Mouse (Mus musculus): Measurements from ENCODE around the gene Slc28a1. TPM values are rescaled to one million over a fixed set of nuclear protein-coding genes. Genes with fewer than 3 reads are reported as not detected.
A peak's percentile ranks its signal among the peaks of the same experiment; 100 is the strongest.
"Not testable (repeated sequence)": the region's sequence is repeated elsewhere in the genome, so short reads cannot be mapped to it uniquely, and the experiment has no call there.

Gene Slc28a1
- polyA plus RNA-seq, 1 experiment from 2014 or later, result 0.59 TPM

DNA sequence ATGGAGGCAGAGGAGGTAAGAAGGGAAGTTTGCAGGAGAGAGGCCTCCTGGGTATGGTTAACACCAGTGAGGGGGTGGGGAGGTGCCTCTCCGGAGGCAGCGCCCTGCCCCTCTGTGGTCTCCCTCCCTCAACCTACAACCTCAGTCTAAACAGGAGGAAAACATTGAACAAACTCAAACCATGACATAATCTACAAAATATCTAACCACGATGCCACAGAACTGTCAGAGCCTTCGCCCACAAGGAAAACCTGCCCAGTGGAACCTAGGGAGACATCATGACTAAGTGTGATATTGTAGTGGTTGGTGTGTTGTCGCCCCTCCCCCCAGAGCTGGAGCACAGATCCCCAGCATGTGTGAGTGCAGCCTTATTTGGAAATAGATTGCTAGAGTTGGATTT lies 64.9 kb downstream of the Slc28a1 start:
- no peak overlapping the region for H3K9ac ChIP-seq (ENCODE audit: low read depth, low read length)
- no peaks in the 10 kb centered on the region for H3K9me3 ChIP-seq (ENCODE audit: control insufficient read depth)
- H3K4me3 ChIP-seq (ENCODE audit: low read depth, low read length), result no peak overlapping the region
- H3K4me2 ChIP-seq (replicated peaks; ENCODE audit: low read depth), result no peak overlapping the region
- H3K27ac ChIP-seq (ENCODE audit: low read depth, low read length), result no peak overlapping the region
- H3K36me3 ChIP-seq (ENCODE audit: control insufficient read depth, insufficient read depth), result no peaks in the 10 kb centered on the region
- 69% methylated on average over 5 of the region's 5 CpGs for WGBS
- ATAC-seq, result no peak
- no peak for TF ChIP-seq CTCF (IDR thresholded peaks at IDR 0.05; ENCODE audit: low read depth)
- no peaks in the 10 kb centered on the region for H3K27me3 ChIP-seq (replicated peaks; ENCODE audit: control insufficient read depth, insufficient read depth, low read length)
- H3K4me1 ChIP-seq (replicated peaks; ENCODE audit: control insufficient read depth, insufficient read depth, low read length), result no peaks in the 10 kb centered on the region

DNA sequence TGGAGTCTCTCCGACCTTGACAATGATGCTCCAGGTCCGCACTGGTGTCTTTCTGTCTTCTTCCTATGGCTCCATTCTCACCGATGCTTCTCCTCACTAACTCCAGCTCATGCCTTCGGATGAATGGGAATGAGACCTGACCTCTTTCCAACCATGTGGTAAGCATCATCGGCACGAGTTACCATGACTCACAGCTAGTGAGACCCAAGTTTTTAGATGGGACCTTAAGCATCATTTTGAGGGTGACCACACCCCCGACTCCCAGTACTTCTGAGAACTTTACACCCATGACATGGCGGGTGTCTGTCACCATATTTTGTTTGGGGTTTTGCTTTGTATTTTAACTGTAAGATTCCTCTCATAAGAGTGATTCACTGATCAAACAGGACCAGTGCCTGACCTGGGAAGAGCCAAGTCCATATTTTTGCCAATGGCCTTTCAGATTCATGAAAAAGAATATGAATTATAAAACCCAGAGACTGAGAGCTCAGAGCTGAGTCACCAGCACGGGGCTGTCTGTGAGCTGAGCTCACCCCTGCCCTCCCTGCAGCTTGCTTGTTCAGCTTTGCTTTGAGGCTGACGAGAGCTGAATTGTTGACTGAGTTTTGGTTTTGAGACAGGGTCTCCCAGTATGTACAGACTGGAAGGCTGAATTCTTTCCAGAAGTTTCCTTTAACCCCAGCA lies 68.0 kb downstream of the Slc28a1 start:
- no peaks in the 10 kb centered on the region for H3K9me3 ChIP-seq (ENCODE audit: control insufficient read depth)
- H3K27ac ChIP-seq (ENCODE audit: low read depth, low read length), result no peak overlapping the region
- WGBS, result 84% methylated on average over 10 of the region's 10 CpGs
- H3K27me3 ChIP-seq (replicated peaks; ENCODE audit: control insufficient read depth, insufficient read depth, low read length), result no peaks in the 10 kb centered on the region
- no peak overlapping the region for H3K4me2 ChIP-seq (replicated peaks; ENCODE audit: low read depth)
- TF ChIP-seq CTCF (IDR thresholded peaks at IDR 0.05; ENCODE audit: low read depth), result no peak
- ATAC-seq, result no peak
- no peak overlapping the region for H3K4me3 ChIP-seq (ENCODE audit: low read depth, low read length)
- no peaks in the 10 kb centered on the region for H3K36me3 ChIP-seq (ENCODE audit: control insufficient read depth, insufficient read depth)
- H3K9ac ChIP-seq (ENCODE audit: low read depth, low read length), result no peak overlapping the region
- no peaks in the 10 kb centered on the region for H3K4me1 ChIP-seq (replicated peaks; ENCODE audit: control insufficient read depth, insufficient read depth, low read length)

- Histone ChIP-seq H3K4me1 (replicated peaks; ENCODE audit: control insufficient read depth, insufficient read depth, low read length) (no peaks in the 10 kb centered on the region), H3K36me3 (ENCODE audit: control insufficient read depth, insufficient read depth) (no peaks in the 10 kb centered on the region), H3K9ac (ENCODE audit: low read depth, low read length) (no peak overlapping the region), H3K27ac (ENCODE audit: low read depth, low read length) (no peak overlapping the region), H3K4me3 (ENCODE audit: low read depth, low read length) (no peak overlapping the region), H3K27me3 (replicated peaks; ENCODE audit: control insufficient read depth, insufficient read depth, low read length) (no peaks in the 10 kb centered on the region), H3K9me3 (ENCODE audit: control insufficient read depth) (no peaks in the 10 kb centered on the region), H3K4me2 (replicated peaks; ENCODE audit: low read depth) (no peak overlapping the region)
- ATAC-seq, result no peak
- TF ChIP-seq CTCF (IDR thresholded peaks at IDR 0.05; ENCODE audit: low read depth), result no peak
Observed at GRCm38 (mm10) chr7:81183181-81183580, 68.6 kb downstream of the Slc28a1 start.

GRCm38 (mm10) chr7:81184136-81184535 lies 69.5 kb downstream of the Slc28a1 start:
- Histone ChIP-seq H3K4me1 (replicated peaks; ENCODE audit: control insufficient read depth, insufficient read depth, low read length) (no peaks in the 10 kb centered on the region), H3K27me3 (replicated peaks; ENCODE audit: control insufficient read depth, insufficient read depth, low read length) (no peaks in the 10 kb centered on the region), H3K36me3 (ENCODE audit: control insufficient read depth, insufficient read depth) (no peaks in the 10 kb centered on the region), H3K27ac (ENCODE audit: low read depth, low read length) (no peak overlapping the region), H3K9ac (ENCODE audit: low read depth, low read length) (no peak overlapping the region), H3K4me2 (replicated peaks; ENCODE audit: low read depth) (no peak overlapping the region), H3K9me3 (ENCODE audit: control insufficient read depth) (no peaks in the 10 kb centered on the region), H3K4me3 (ENCODE audit: low read depth, low read length) (no peak overlapping the region)
- 91% methylated on average over 2 of the region's 2 CpGs for WGBS
- ATAC-seq, result no peak
- TF ChIP-seq CTCF (IDR thresholded peaks at IDR 0.05; ENCODE audit: low read depth), result no peak

GRCm38 (mm10) chr7:81184651-81185050 lies 70.1 kb downstream of the Slc28a1 start:
- H3K4me3 ChIP-seq (ENCODE audit: low read depth, low read length), result no peak overlapping the region
- no peak for ATAC-seq
- 85% methylated on average over 1 of the region's 1 CpGs for WGBS
- no peak overlapping the region for H3K9ac ChIP-seq (ENCODE audit: low read depth, low read length)
- H3K9me3 ChIP-seq (ENCODE audit: control insufficient read depth), result no peaks in the 10 kb centered on the region
- H3K4me1 ChIP-seq (replicated peaks; ENCODE audit: control insufficient read depth, insufficient read depth, low read length), result no peaks in the 10 kb centered on the region
- no peak overlapping the region for H3K4me2 ChIP-seq (replicated peaks; ENCODE audit: low read depth)
- 0 out of 2 replicates have a peak, but pooled peaks have one; percentile 5 for TF ChIP-seq CTCF (IDR thresholded peaks at IDR 0.05; ENCODE audit: low read depth)
- H3K27ac ChIP-seq (ENCODE audit: low read depth, low read length), result no peak overlapping the region
- H3K36me3 ChIP-seq (ENCODE audit: control insufficient read depth, insufficient read depth), result no peaks in the 10 kb centered on the region
- H3K27me3 ChIP-seq (replicated peaks; ENCODE audit: control insufficient read depth, insufficient read depth, low read length), result no peaks in the 10 kb centered on the region

GRCm38 (mm10) chr7:81186036-81186435 lies 71.4 kb downstream of the Slc28a1 start:
- not testable (repeated sequence) for H3K27me3 ChIP-seq (replicated peaks; ENCODE audit: control insufficient read depth, insufficient read depth, low read length); H3K9me3 ChIP-seq (ENCODE audit: control insufficient read depth); H3K4me2 ChIP-seq (replicated peaks; ENCODE audit: low read depth)

GRCm38 (mm10) chr7:81189180-81189579 lies 74.6 kb downstream of the Slc28a1 start:
- WGBS, result 67% methylated on average over 9 of the region's 9 CpGs
- no peak for ATAC-seq
- Histone ChIP-seq H3K27ac (ENCODE audit: low read depth, low read length) (no peak overlapping the region), H3K4me3 (ENCODE audit: low read depth, low read length) (no peak overlapping the region), H3K9ac (ENCODE audit: low read depth, low read length) (no peak overlapping the region), H3K4me2 (replicated peaks; ENCODE audit: low read depth) (no peak overlapping the region), H3K9me3 (ENCODE audit: control insufficient read depth) (no peaks in the 10 kb centered on the region), H3K27me3 (replicated peaks; ENCODE audit: control insufficient read depth, insufficient read depth, low read length) (no peaks in the 10 kb centered on the region), H3K4me1 (replicated peaks; ENCODE audit: control insufficient read depth, insufficient read depth, low read length) (no peaks in the 10 kb centered on the region), H3K36me3 (ENCODE audit: control insufficient read depth, insufficient read depth) (no peaks in the 10 kb centered on the region)
- TF ChIP-seq CTCF (IDR thresholded peaks at IDR 0.05; ENCODE audit: low read depth), result no peak

More at GRCm38 (mm10) chr7:81186036-81186435, 71.4 kb downstream of the Slc28a1 start:
- not testable (repeated sequence) for H3K36me3 ChIP-seq (ENCODE audit: control insufficient read depth, insufficient read depth); H3K27ac ChIP-seq (ENCODE audit: low read depth, low read length); H3K9ac ChIP-seq (ENCODE audit: low read depth, low read length); H3K4me1 ChIP-seq (replicated peaks; ENCODE audit: control insufficient read depth, insufficient read depth, low read length); ATAC-seq; H3K4me3 ChIP-seq (ENCODE audit: low read depth, low read length)

Data from intestine, postnatal 0 days (tissue).